Mouse (Mus musculus): ENCODE measurements around the gene Ppwd1. TPM values are rescaled to one million over a fixed set of nuclear protein-coding genes. Genes with fewer than 3 reads are reported as not detected.

Gene Ppwd1
- polyA plus RNA-seq, 1 experiment from 2014 or later: 17.4 TPM

DNA sequence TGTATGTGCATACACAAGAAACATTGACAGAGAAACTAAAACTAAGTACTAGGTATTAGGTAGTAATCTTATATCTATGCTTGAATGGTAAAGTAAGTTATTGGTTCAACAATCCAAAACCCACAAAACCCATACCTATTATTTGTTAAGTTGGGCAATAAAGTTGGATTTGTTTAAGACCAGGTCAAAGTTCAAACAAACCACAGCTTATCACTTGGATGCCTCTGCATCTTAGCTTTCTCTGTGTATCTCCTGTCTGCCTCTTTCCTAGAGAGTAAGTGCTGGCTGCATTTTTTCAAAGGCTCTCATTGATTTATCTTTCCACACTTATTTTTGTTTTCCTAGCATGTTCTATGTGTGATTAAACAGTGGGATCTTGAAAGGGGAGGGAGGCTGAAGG lies 56.1 kb downstream of the Ppwd1 start:
- H3K27me3 ChIP-seq: no peaks in the 10 kb centered on the region
- no peak overlapping the region for H3K27ac ChIP-seq
- H3K9me3 ChIP-seq: no peaks in the 10 kb centered on the region
- no peak overlapping the region for H3K4me3 ChIP-seq
- H3K4me1 ChIP-seq: peaks cover 3% of the 10 kb centered on the region
- no peak for ATAC-seq (ENCODE audit: insufficient number of reproducible peaks, insufficient read depth, low FRiP score, low TSS enrichment, low read depth)
- no peak overlapping the region for H3K4me2 ChIP-seq
- H3K36me3 ChIP-seq: peaks cover 26% of the 10 kb centered on the region
- H3K9ac ChIP-seq: no peak overlapping the region

DNA sequence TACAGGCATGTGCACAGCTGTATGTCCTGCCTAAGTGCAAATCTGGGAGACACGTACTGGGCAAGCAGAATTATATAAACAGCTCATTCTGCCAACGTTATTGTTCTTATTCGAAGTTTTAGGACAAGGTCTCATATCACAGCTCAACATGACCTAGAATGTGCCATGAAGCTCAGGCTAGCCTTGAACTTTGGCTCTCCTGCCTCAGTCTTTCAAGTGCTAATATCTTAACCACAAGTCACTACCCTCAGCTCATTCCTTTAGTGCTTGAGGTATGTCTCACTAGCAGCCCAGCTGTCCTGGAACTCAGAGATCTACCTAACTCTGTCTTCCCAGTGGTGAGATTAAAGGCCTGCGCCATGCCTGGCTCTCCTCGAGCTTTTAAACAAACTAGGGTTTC lies 56.9 kb downstream of the Ppwd1 start:
- no peak overlapping the region for H3K4me2 ChIP-seq
- H3K4me1 ChIP-seq: peaks cover 3% of the 10 kb centered on the region
- H3K27ac ChIP-seq: no peak overlapping the region
- H3K9me3 ChIP-seq: no peaks in the 10 kb centered on the region
- ATAC-seq (ENCODE audit: insufficient number of reproducible peaks, insufficient read depth, low FRiP score, low TSS enrichment, low read depth): no peak
- H3K36me3 ChIP-seq: peaks cover 29% of the 10 kb centered on the region
- H3K27me3 ChIP-seq: no peaks in the 10 kb centered on the region
- H3K9ac ChIP-seq: no peak overlapping the region
- H3K4me3 ChIP-seq: no peak overlapping the region
- WGBS: 94% methylated on average over 5 of the region's 5 CpGs

DNA sequence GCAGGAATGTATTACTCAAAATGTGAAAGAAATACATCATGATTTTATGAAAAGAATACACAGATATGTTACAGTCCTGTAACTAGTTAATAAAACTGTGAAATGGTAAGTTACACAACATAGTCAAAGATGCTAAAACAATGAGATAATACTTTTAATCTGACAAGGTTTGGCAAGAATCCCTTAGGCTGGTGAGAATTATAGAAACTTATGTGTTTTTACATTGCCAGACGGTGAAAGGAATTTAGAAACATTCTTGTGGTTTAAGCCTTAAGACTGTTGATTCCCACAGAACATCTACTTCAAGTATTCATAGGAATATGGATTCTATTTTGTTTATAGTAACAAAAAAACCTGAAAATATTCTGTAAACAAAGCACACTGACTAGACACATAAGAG lies 73.0 kb downstream of the Ppwd1 start:
- 19% methylated on average over 1 of the region's 1 CpGs for WGBS
- ATAC-seq (ENCODE audit: insufficient number of reproducible peaks, insufficient read depth, low FRiP score, low TSS enrichment, low read depth): no peak
- Histone ChIP-seq H3K4me2 (no peak overlapping the region), H3K9me3 (no peaks in the 10 kb centered on the region), H3K27me3 (no peaks in the 10 kb centered on the region), H3K9ac (no peak overlapping the region), H3K36me3 (peaks cover 46% of the 10 kb centered on the region), H3K4me1 (peaks cover 11% of the 10 kb centered on the region; the same call in 1 of the 2 replicates), H3K27ac (no peak overlapping the region), H3K4me3 (no peak overlapping the region)

Other genes starting within 250 kb of the Ppwd1 start
- gene Nln, start 119.2 kb downstream of the Ppwd1 start, polyA plus RNA-seq (2015; fragmentation: Nextera tagmentation; extraction: Ambion mirVana): 13.0 and 14.6 TPM in 2 replicates
- 8.9 and 10.9 TPM in 2 replicates for gene Sgtb, start 119.1 kb downstream of the Ppwd1 start, polyA plus RNA-seq (2015; fragmentation: Nextera tagmentation; extraction: Ambion mirVana)
- 64.5 and 67.9 TPM in 2 replicates for gene Trappc13, start 50.4 kb downstream of the Ppwd1 start, polyA plus RNA-seq (2015; fragmentation: Nextera tagmentation; extraction: Ambion mirVana)
- 21.5 and 22.4 TPM in 2 replicates for gene Trim23, start 50.0 kb downstream of the Ppwd1 start, polyA plus RNA-seq (2015; fragmentation: Nextera tagmentation; extraction: Ambion mirVana)
- gene Cenpk, start 232 bp downstream of the Ppwd1 start, polyA plus RNA-seq (2015; fragmentation: Nextera tagmentation; extraction: Ambion mirVana): 79.0 and 84.6 TPM in 2 replicates
- gene Adamts6, start 59.0 kb upstream of the Ppwd1 start, polyA plus RNA-seq (2015; fragmentation: Nextera tagmentation; extraction: Ambion mirVana): 3.2 and 4.9 TPM in 2 replicates